Mouse (Mus musculus): ENCODE measurements around the gene Kiz. TPM values are rescaled to one million over a fixed set of nuclear protein-coding genes. Genes with fewer than 3 reads are reported as not detected.

Gene Kiz
- total and polyA plus RNA-seq, 2 experiments from 2014 or later, result 14.2 to 18.0 TPM

DNA sequence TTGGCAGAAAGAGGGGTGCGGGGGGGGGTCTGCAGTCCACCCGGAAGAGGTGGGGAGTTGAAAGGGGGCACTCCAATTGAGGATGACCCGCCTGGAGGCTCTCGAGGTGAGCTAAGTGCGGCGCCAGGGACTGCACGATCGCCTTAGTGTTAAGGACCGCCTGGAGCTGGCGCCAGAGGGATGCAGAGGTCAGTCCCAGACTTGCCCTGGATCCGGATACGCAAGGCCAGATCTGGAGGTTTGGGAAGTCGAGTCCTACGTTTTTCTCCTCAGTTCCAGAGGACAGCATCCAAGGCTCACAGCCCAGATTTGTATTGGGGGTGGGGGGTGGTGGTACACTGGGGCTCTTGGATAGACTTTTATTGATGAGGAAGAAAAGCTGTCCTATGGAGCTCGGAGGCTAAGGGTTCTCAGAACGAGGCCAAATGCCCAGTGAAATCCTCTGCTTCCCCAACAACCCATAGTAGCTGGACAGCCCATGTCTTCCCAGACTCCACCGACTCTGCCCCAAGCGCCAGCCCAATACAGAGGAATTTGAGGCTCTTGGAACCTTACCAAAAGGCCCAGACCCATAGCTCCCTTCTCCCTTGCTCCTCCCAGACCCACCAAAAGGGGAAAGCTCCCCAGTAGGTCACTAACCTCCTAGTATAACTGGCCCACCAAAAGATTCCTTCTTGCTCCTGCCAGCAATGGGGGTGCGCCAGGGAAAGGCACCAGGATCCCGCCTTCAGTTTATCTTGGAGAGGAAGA, 20.2 kb upstream of the Kiz start:
- TF ChIP-seq CTCF (IDR thresholded peaks at IDR 0.05), result no peak
- Histone ChIP-seq H3K9me3 (ENCODE audit: low read length) (no peaks in the 10 kb centered on the region), H3K4me2 (ENCODE audit: low read depth, low read length, poor library complexity, severe bottlenecking) (peak overlapping the region; percentile 49), H3K9ac (replicated peaks; ENCODE audit: low read length, poor library complexity, severe bottlenecking) (0 out of 2 replicates have a peak overlapping the region, but pooled peaks have one; percentile 46), H3K4me1 (ENCODE audit: insufficient read depth, low read length) (no peaks in the 10 kb centered on the region), H3K27ac (ENCODE audit: low read depth, low read length) (peak overlapping the region; percentile 84), H3K4me3 (ENCODE audit: low read depth, low read length) (peak overlapping the region; percentile 27), H3K27me3 (ENCODE audit: insufficient read depth, low read length) (peaks cover 40% of the 10 kb centered on the region), H3K36me3 (ENCODE audit: insufficient read depth, low read length) (no peaks in the 10 kb centered on the region)
- peak; percentile 24; the same call in 1 of the 2 replicates for ATAC-seq (ENCODE audit: low FRiP score)
- 6% methylated on average over 20 of the region's 20 CpGs for WGBS
- DNase-seq (ENCODE audit: low spot score), result no peak

GRCm38 (mm10) chr2:146836246-146836645, 19.4 kb upstream of the Kiz start:
- H3K9ac ChIP-seq (replicated peaks; ENCODE audit: low read length, poor library complexity, severe bottlenecking), result no peak overlapping the region
- H3K27me3 ChIP-seq (ENCODE audit: insufficient read depth, low read length), result peaks cover 43% of the 10 kb centered on the region
- 0 out of 2 replicates have a peak overlapping the region, but pooled peaks have one; percentile 3 for H3K4me2 ChIP-seq (ENCODE audit: low read depth, low read length, poor library complexity, severe bottlenecking)
- TF ChIP-seq CTCF (IDR thresholded peaks at IDR 0.05), result no peak
- no peaks in the 10 kb centered on the region for H3K36me3 ChIP-seq (ENCODE audit: insufficient read depth, low read length)
- no peaks in the 10 kb centered on the region for H3K9me3 ChIP-seq (ENCODE audit: low read length)
- H3K27ac ChIP-seq (ENCODE audit: low read depth, low read length), result peak overlapping the region; percentile 84
- 7% methylated on average over 13 of the region's 13 CpGs for WGBS
- ATAC-seq (ENCODE audit: low FRiP score) (no peak), DNase-seq (ENCODE audit: low spot score) (no peak)
- no peaks in the 10 kb centered on the region for H3K4me1 ChIP-seq (ENCODE audit: insufficient read depth, low read length)
- peak overlapping the region; percentile 5; the same call in 1 of the 2 replicates for H3K4me3 ChIP-seq (ENCODE audit: low read depth, low read length)

- H3K4me2 ChIP-seq (ENCODE audit: low read depth, low read length, poor library complexity, severe bottlenecking), result peak overlapping the region; percentile 43; the same call in 1 of the 2 replicates
- TF ChIP-seq CTCF (IDR thresholded peaks at IDR 0.05), result no peak
- WGBS, result 9% methylated on average over 17 of the region's 17 CpGs
- ATAC-seq (ENCODE audit: low FRiP score) (no peak), DNase-seq (ENCODE audit: low spot score) (no peak)
- H3K9ac ChIP-seq (replicated peaks; ENCODE audit: low read length, poor library complexity, severe bottlenecking), result 0 out of 2 replicates have a peak overlapping the region, but pooled peaks have one; percentile 33
- no peaks in the 10 kb centered on the region for H3K36me3 ChIP-seq (ENCODE audit: insufficient read depth, low read length)
- H3K9me3 ChIP-seq (ENCODE audit: low read length), result no peaks in the 10 kb centered on the region
- peak overlapping the region; percentile 84 for H3K27ac ChIP-seq (ENCODE audit: low read depth, low read length)
- H3K4me1 ChIP-seq (ENCODE audit: insufficient read depth, low read length), result no peaks in the 10 kb centered on the region
- H3K4me3 ChIP-seq (ENCODE audit: low read depth, low read length), result peak overlapping the region; percentile 5; the same call in 1 of the 2 replicates
- H3K27me3 ChIP-seq (ENCODE audit: insufficient read depth, low read length), result peaks cover 49% of the 10 kb centered on the region
These were observed 18.7 kb upstream of the Kiz start for GRCm38 (mm10) chr2:146836871-146837550.

GRCm38 (mm10) chr2:146837653-146838052, 18.0 kb upstream of the Kiz start:
- peak overlapping the region; percentile 43 for H3K4me2 ChIP-seq (ENCODE audit: low read depth, low read length, poor library complexity, severe bottlenecking)
- DNase-seq (ENCODE audit: low spot score), result no peak
- no peak for TF ChIP-seq CTCF (IDR thresholded peaks at IDR 0.05)
- H3K27ac ChIP-seq (ENCODE audit: low read depth, low read length), result peak overlapping the region; percentile 84
- H3K4me1 ChIP-seq (ENCODE audit: insufficient read depth, low read length), result no peaks in the 10 kb centered on the region
- no peak overlapping the region; the same call in 1 of the 2 replicates for H3K9ac ChIP-seq (replicated peaks; ENCODE audit: low read length, poor library complexity, severe bottlenecking)
- no peaks in the 10 kb centered on the region for H3K36me3 ChIP-seq (ENCODE audit: insufficient read depth, low read length)
- ATAC-seq (ENCODE audit: low FRiP score), result no peak
- H3K27me3 ChIP-seq (ENCODE audit: insufficient read depth, low read length), result peaks cover 42% of the 10 kb centered on the region
- no peaks in the 10 kb centered on the region for H3K9me3 ChIP-seq (ENCODE audit: low read length)
- no peak overlapping the region; the same call in 1 of the 2 replicates for H3K4me3 ChIP-seq (ENCODE audit: low read depth, low read length)
- 9% methylated on average over 1 of the region's 1 CpGs for whole genome bisulfite sequencing

GRCm38 (mm10) chr2:146838596-146839302, 16.9 kb upstream of the Kiz start:
- Histone ChIP-seq H3K27me3 (ENCODE audit: insufficient read depth, low read length) (peaks cover 39% of the 10 kb centered on the region), H3K4me2 (ENCODE audit: low read depth, low read length, poor library complexity, severe bottlenecking) (peak overlapping the region; percentile 43), H3K27ac (ENCODE audit: low read depth, low read length) (peak overlapping the region; percentile 84), H3K36me3 (ENCODE audit: insufficient read depth, low read length) (no peaks in the 10 kb centered on the region), H3K4me1 (ENCODE audit: insufficient read depth, low read length) (no peaks in the 10 kb centered on the region), H3K9me3 (ENCODE audit: low read length) (no peaks in the 10 kb centered on the region), H3K9ac (replicated peaks; ENCODE audit: low read length, poor library complexity, severe bottlenecking) (peak overlapping the region; percentile 55), H3K4me3 (ENCODE audit: low read depth, low read length) (peak overlapping the region; percentile 27)
- no peak for DNase-seq (ENCODE audit: low spot score)
- no peak for TF ChIP-seq CTCF (IDR thresholded peaks at IDR 0.05)
- ATAC-seq (ENCODE audit: low FRiP score), result no peak
- WGBS, result 2% methylated on average over 30 of the region's 30 CpGs
